Mouse (Mus musculus): Measurements from ENCODE around the gene Dnaja4.

DNA sequence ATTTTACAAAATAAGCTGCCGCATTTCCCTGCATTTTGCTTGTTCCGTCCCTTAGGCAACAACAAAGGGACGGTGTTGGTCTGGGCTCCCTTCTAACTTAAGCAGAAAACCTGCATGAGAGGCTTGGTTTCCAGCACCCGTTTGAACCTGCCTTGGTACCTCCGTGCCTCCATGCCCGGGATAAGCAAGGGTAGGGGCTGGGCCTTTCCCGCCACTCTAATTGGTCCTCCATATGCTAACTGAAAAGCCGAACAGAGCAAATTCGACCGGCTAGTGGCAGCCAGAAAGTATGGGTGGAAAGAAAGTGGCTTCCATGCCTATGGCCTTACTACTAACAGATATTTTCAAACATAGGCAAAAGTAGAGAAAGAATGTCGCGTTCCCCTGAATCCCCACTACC is 65.4 kb downstream of the Dnaja4 start:
- TF ChIP-seq CTCF (IDR thresholded peaks at IDR 0.05): no peak
- TF ChIP-seq EP300 (IDR thresholded peaks at IDR 0.05; ENCODE audit: insufficient read depth, low read depth, low read length): no peak
- TF ChIP-seq POLR2A (IDR thresholded peaks at IDR 0.05; ENCODE audit: insufficient read depth, low read depth, low read length): no peak
